Mouse (Mus musculus) mouse embryonic stem cell (cell line): ENCODE data around the gene Otulin.

Experiments
- in situ Hi-C, 2 experiments: fragments of 300-500 bp; cut with MboI; formaldehyde crosslinking; loops; 1 replicate in 1 of 2; 3 replicates in 1 of 2; pipeline ENCODE4 v1.14.3; 2019 to 2020; ENCODE audit warnings: low sequenced_read_pairs in 2 of 2, low pct_unique_long_range_greater_than_20kb in 1 of 2, mixed read lengths in 1 of 2; ENCODE audit not compliant: unreplicated experiment in 1 of 2

The Otulin gene

DNA sequence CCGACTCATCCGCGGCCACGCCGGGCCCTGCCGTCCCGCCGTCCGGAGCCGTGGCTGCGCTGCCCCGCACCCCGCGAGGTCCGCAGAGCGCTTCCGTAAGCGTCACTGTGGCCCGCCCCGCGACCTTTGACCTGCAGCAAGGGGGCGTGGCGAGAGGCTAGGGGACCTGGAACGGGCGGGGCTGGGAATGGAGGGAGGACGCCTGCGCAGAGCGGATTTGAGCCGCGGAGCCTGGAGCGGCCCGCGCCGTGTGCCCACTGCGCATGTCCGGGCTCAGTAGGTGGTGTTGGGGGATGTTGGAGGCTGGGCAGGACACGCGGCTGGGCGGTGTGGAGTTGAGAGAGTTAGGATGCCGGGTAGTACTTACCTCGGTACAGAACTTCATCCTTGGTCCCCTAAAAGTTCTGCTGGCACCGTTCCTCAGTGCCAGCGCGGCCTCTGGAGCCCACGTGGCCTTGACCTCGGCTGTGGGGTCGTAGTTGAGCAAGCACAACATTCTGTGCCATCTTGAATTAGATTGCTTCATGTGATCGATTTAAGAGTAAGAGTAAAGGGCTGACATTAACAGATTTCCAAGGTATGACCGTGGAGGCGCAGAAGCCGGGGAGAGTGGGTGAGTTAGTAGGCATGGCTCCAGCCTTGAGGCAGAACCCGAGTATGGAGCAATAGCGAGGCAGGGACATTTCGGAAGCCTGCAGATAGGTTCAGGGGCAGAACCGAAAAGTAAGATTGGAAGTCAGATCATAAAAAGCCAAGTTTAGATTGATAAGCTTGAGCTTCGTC, at the start of gene Otulin:
Otulin (minus strand) TSS at position 93 of the 783 bp plus-strand sequence.
- in situ Hi-C loops = no loop called here

DNA sequence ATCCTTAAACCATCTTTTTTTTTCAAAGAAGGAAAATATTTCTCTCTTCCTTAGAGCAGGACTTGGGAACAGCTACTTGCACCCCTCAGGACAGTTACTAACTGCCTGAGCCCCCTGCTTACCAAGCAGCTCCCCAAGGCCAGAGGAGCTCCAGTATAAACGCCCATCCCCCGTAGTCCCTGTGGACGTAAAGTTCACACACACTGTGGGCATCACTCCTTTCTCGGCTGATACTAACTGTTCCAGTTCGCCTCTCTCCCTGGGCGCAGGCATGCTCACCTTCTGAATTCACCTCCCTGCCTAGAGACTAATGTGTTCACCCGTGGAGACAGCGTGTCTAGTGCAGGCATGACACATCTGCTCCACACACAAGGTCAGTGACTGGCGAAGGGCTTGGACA, 48.0 kb upstream of the Otulin start:
- in situ Hi-C loops = no loop called here

DNA sequence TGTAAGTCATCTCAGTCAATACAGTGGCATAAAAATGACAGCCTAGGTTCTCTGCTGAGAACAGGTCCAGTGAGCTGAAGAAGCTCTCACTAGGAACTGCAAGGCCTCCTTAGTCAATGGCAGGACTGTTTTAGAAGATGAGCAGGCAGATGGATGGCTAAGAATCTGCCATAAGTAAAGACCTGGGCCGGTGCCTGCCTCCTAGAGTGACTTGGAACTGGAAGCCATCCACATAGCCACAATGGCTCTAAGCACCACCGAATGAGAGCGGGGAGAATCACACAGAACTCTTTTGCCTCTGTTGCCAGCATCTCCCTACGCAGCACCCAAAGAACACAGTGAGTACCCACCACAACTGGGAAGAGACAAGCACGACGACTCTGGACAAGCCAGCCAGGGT, 47.3 kb upstream of the Otulin start:
- in situ Hi-C loops = no loop called here

GRCm38 (mm10) chr15:27676211-27676610, 45.7 kb upstream of the Otulin start:
- in situ Hi-C loops = no loop called here

- in situ Hi-C loops = no loop called here
These were observed 44.6 kb upstream of the Otulin start for GRCm38 (mm10) chr15:27675122-27675521.

DNA sequence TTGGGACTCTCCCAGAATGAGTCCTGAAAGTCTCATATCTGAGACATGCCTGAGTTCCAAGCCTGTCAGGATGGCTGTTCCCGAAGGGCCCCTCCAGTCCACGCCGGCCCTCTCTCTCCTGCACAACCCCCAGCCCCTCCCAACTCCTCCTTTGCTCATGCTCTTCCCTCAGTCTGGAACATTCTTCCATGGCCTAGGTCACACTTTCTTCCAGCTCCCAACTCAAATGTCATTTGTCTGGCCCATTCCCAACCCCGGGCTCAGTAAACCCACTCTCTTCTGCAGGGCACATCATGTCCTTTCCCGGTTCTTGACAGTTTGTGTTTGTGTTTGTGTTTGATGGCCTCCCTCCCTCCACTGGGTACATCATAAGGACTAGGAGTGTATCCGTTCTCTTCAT, 43.5 kb upstream of the Otulin start:
- in situ Hi-C loops = no loop called here

GRCm38 (mm10) chr15:27673151-27673550, 42.7 kb upstream of the Otulin start:
- in situ Hi-C loops = no loop called here

GRCm38 (mm10) chr15:27672259-27672658, 41.8 kb upstream of the Otulin start:
- in situ Hi-C loops = no loop called here

DNA sequence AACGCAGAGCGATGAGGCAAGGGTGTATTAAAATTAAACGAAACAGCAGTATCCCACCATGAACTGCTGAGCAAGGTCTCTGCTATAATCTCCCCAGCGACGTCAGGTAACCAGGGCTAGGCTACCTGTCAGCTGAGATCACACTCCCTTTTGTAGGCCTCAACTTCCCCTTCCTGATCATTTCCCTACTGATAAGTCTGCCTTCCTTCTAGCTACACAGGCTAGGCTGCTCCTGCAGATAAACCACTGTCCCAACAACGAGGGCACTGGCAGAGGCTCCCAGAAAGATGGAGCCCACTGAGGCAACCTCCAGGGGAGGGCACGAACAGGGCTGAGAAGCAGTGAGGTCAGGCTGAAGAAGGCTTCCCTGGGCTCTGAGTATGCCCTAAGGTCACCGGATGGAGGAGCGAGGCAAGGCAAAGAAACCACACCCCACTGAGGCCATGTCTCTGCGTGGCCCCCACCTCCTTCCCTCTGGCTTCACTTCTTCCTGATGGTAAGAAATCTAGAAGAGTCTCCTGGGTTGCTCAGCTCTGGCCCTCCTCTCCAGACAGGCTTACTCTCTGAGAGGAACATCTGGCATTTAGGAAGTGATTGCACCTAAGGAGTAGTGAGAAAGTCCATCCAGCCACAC, 41.2 kb upstream of the Otulin start:
- in situ Hi-C loops = no loop called here

GRCm38 (mm10) chr15:27670708-27671107, 40.2 kb upstream of the Otulin start:
- in situ Hi-C loops = no loop called here

DNA sequence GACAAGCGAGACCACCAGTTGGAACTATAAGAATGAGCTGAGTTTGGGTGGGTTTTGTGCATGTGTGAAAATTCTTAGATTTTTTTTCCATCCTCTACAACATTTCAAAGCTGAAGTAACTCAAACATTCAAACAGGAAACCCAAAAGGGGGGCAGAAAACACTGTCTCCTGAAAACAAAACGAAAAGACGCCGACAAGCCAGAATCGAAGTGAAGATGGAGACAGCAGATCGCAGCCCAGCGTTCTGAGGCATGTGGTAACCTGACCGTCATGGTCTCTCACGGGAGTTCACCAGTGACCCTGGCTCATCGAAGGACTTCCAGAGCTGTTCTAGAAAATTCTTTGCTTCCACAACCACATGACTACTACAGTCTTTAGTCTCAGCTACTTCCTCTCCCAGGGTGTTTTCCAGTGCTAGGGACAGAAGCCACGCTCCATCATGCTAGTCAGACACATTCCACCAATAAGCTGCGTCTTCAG, 39.5 kb upstream of the Otulin start:
- in situ Hi-C loops = no loop called here

- in situ Hi-C loops = no loop called here
These were observed 38.8 kb upstream of the Otulin start for GRCm38 (mm10) chr15:27669276-27669675.

DNA sequence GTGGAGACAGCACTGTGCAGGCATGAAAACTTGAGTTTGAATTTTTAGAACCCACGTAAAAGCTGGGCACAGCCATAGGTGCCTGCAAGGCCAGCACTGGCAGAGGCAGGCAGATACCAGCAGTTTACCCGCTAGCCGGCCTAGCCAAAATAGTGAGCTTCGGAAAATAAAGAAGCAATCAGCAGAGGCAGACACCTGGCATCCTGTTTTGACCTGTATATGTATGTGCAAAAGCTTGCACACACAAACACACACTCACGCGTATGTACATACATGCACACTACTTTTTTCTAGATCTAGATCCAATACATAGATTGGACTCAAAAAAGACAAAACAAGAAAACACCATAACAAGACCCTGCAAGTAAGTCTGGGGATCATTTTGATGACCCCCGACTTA, 38.1 kb upstream of the Otulin start:
- in situ Hi-C loops = no loop called here

- in situ Hi-C loops = no loop called here
These were observed 37.5 kb upstream of the Otulin start for GRCm38 (mm10) chr15:27668001-27668461.

DNA sequence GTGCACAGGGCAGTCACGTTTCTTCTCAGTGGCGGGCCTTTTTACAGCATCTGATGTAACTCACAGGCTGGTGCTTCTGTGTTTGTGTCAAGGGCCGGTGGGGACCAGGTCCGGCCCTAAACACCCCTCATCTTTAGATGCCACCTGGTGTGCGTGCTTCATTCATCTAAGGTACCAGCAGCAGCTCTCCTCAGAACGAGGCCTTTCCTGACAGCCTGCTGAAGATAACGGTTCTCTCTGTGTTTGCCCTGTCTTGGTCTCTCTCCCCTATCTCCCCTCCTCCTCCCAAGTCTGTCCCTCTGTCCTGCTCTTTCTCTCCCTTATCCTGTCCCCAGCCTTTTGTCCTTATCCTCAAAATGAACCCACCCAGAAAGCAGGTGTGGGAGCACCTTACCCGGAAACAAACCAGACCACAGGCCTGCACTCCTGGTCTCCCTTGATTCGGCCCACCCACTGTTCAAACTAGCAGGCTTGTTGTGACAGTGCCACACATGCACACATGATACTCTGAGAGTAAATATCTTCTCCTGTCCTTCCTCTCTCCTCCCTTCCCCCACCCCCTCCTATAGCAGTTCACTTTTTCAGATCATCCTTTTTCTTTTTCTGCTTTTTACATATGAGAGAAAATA, 36.5 kb upstream of the Otulin start:
- in situ Hi-C loops = no loop called here

DNA sequence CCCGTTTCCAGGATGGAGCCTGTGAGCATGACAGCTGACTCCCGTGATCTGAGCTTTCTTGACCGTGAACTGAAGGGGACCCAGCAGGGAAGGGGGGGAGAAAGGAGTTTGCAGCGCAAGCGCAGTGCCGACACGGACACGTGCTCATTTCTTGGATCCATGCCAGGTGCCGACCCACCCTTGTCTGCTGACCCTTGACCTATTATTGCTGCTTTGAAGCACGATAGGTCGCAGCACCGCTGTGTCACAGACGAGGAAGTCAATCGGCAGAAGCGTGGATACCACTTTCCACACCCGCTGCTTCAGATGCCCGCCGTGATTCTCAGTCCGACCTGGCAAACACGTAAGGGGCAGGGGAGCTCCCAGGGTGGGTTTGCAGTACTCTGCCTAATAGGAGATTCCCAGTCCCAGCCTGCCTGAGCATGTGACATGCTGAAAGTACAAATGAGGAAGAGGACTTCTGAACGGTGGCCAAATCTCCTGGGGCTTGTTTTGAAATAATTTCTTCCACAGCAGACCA, 35.0 kb upstream of the Otulin start:
- in situ Hi-C loops = no loop called here

- in situ Hi-C loops = no loop called here
These were observed 33.6 kb upstream of the Otulin start for GRCm38 (mm10) chr15:27664126-27664525.

- in situ Hi-C loops = no loop called here
These were observed 32.2 kb upstream of the Otulin start for GRCm38 (mm10) chr15:27662699-27663098.

- in situ Hi-C loops = no loop called here
These were observed 31.2 kb upstream of the Otulin start for GRCm38 (mm10) chr15:27661696-27662095.
